Mouse (Mus musculus) intestine, embryonic 15.5 days (tissue): ENCODE results near the gene Plpp3. TPM values are rescaled to one million over a fixed set of nuclear protein-coding genes. Genes with fewer than 3 reads are reported as not detected.

Source experiments
- ATAC-seq: fragments of 200-750 bp; cut with Nextera tagmentation; 2 replicates; pipeline ENCODE4 v1.8.0; 2017; ENCODE audit warnings: moderate TSS enrichment, moderate library complexity
- H3K27ac ChIP-seq: fragments of 300-500 bp; sonication (generic); 2 replicates; pipeline ENCODE4 v1.5.1; 2015; ENCODE audit warnings: mild to moderate bottlenecking, inconsistent platforms
- H3K27me3 ChIP-seq: fragments of 300-500 bp; sonication (generic); replicated peaks from 2 replicates; pipeline ENCODE4 v1.6.1; 2015; ENCODE audit warnings: inconsistent platforms
- H3K36me3 ChIP-seq: fragments of 300-500 bp; sonication (generic); 2 replicates; pipeline ENCODE4 v1.6.1; 2015; ENCODE audit warnings: inconsistent platforms
- H3K4me1 ChIP-seq: fragments of 300-500 bp; sonication (generic); replicated peaks from 2 replicates; pipeline ENCODE4 v1.6.1; 2015; ENCODE audit warnings: inconsistent platforms
- H3K4me2 ChIP-seq: fragments of 300-500 bp; sonication (generic); replicated peaks from 2 replicates; pipeline ENCODE4 v1.6.1; 2015; ENCODE audit warnings: mild to moderate bottlenecking, inconsistent platforms
- H3K4me3 ChIP-seq: fragments of 300-500 bp; sonication (generic); replicated peaks from 2 replicates; pipeline ENCODE4 v1.5.1; 2015; ENCODE audit warnings: inconsistent platforms
- H3K9ac ChIP-seq: fragments of 300-500 bp; sonication (generic); 2 replicates; pipeline ENCODE4 v1.6.1; 2015; ENCODE audit warnings: inconsistent platforms
- H3K9me3 ChIP-seq: fragments of 300-500 bp; sonication (generic); 2 replicates; pipeline ENCODE4 v1.6.1; 2016; ENCODE audit warnings: inconsistent platforms
- WGBS: fragments of 180-500 bp; shearing (Covaris S2); methylation state at CpG from one replicate; pipeline ENCODE4 v1.1.7; 2015; 5-methylcytosine and 5-hydroxymethylcytosine counted together
- polyA plus RNA-seq: library from polyadenylated mRNA; unstranded; fragments of >200 nt; fragmentation: Nextera tagmentation; extraction: Ambion mirVana; gene quantifications from 2 replicates; pipeline ENCODE4 v1.2.1, GENCODE M21; 2015

Gene Plpp3
- polyA plus RNA-seq, 1 experiment from 2014 or later, result 41.2 TPM

- no peaks in the 10 kb centered on the region for H3K9me3 ChIP-seq
- WGBS, result 93% methylated on average over 6 of the region's 6 CpGs
- no peaks in the 10 kb centered on the region for H3K27me3 ChIP-seq
- H3K4me1 ChIP-seq, result 0 out of 2 replicates have a peak, but pooled peaks cover 4% of the 10 kb centered on the region
- H3K27ac ChIP-seq, result no peak overlapping the region
- no peaks in the 10 kb centered on the region for H3K36me3 ChIP-seq
- no peak overlapping the region for H3K9ac ChIP-seq
- ATAC-seq, result no peak
- H3K4me2 ChIP-seq, result no peak overlapping the region
- H3K4me3 ChIP-seq, result no peak overlapping the region
Measured at GRCm38 (mm10) chr4:105160470-105160869, 3.3 kb downstream of the Plpp3 start.

GRCm38 (mm10) chr4:105162014-105162413 is 4.9 kb downstream of the Plpp3 start:
- 78% methylated on average over 6 of the region's 6 CpGs for WGBS

GRCm38 (mm10) chr4:105162676-105163075 is 5.5 kb downstream of the Plpp3 start:
- Histone ChIP-seq H3K9me3 (no peaks in the 10 kb centered on the region), H3K27ac (no peak overlapping the region), H3K4me2 (no peak overlapping the region), H3K4me1 (0 out of 2 replicates have a peak, but pooled peaks cover 4% of the 10 kb centered on the region), H3K9ac (no peak overlapping the region), H3K36me3 (no peaks in the 10 kb centered on the region), H3K27me3 (no peaks in the 10 kb centered on the region), H3K4me3 (no peak overlapping the region)
- ATAC-seq, result no peak
- 73% methylated on average over 2 of the region's 2 CpGs for WGBS

More at GRCm38 (mm10) chr4:105162014-105162413, 4.9 kb downstream of the Plpp3 start:
- H3K4me2 ChIP-seq, result no peak overlapping the region
- ATAC-seq, result no peak
- no peaks in the 10 kb centered on the region for H3K9me3 ChIP-seq
- H3K27me3 ChIP-seq, result no peaks in the 10 kb centered on the region
- H3K4me1 ChIP-seq, result 0 out of 2 replicates have a peak, but pooled peaks cover 4% of the 10 kb centered on the region
- no peak overlapping the region for H3K27ac ChIP-seq
- no peak overlapping the region for H3K4me3 ChIP-seq
- H3K9ac ChIP-seq, result no peak overlapping the region
- no peaks in the 10 kb centered on the region for H3K36me3 ChIP-seq

GRCm38 (mm10) chr4:105163981-105164411 is 6.8 kb downstream of the Plpp3 start:
- Histone ChIP-seq H3K9me3 (no peaks in the 10 kb centered on the region), H3K4me1 (0 out of 2 replicates have a peak, but pooled peaks cover 8% of the 10 kb centered on the region), H3K9ac (no peak overlapping the region), H3K27me3 (no peaks in the 10 kb centered on the region), H3K4me3 (no peak overlapping the region), H3K27ac (no peak overlapping the region), H3K36me3 (no peaks in the 10 kb centered on the region), H3K4me2 (no peak overlapping the region)
- no peak for ATAC-seq
- 73% methylated on average over 4 of the region's 4 CpGs for WGBS

- H3K27ac ChIP-seq, result no peak overlapping the region
- H3K4me3 ChIP-seq, result no peak overlapping the region
- no peaks in the 10 kb centered on the region for H3K36me3 ChIP-seq
- H3K27me3 ChIP-seq, result no peaks in the 10 kb centered on the region
- ATAC-seq, result no peak
- WGBS, result 92% methylated on average over 6 of the region's 6 CpGs
- H3K9me3 ChIP-seq, result no peaks in the 10 kb centered on the region
- H3K4me2 ChIP-seq, result no peak overlapping the region
- H3K4me1 ChIP-seq, result 0 out of 2 replicates have a peak, but pooled peaks cover 3% of the 10 kb centered on the region
- H3K9ac ChIP-seq, result no peak overlapping the region
Measured at GRCm38 (mm10) chr4:105164952-105165351, 7.8 kb downstream of the Plpp3 start.

GRCm38 (mm10) chr4:105169093-105169571 is 12.0 kb downstream of the Plpp3 start:
- H3K9me3 ChIP-seq, result no peaks in the 10 kb centered on the region
- WGBS, result 64% methylated on average over 7 of the region's 7 CpGs
- no peak for ATAC-seq
- no peak overlapping the region for H3K9ac ChIP-seq
- no peak overlapping the region for H3K4me3 ChIP-seq
- no peak overlapping the region for H3K4me2 ChIP-seq
- H3K27me3 ChIP-seq, result no peaks in the 10 kb centered on the region
- 0 out of 2 replicates have a peak, but pooled peaks cover 3% of the 10 kb centered on the region for H3K4me1 ChIP-seq
- no peak overlapping the region for H3K27ac ChIP-seq
- no peaks in the 10 kb centered on the region for H3K36me3 ChIP-seq

GRCm38 (mm10) chr4:105169826-105170810 is 13.0 kb downstream of the Plpp3 start:
- Histone ChIP-seq H3K4me3 (no peak overlapping the region), H3K4me1 (0 out of 2 replicates have a peak, but pooled peaks cover 3% of the 10 kb centered on the region), H3K36me3 (no peaks in the 10 kb centered on the region), H3K9me3 (no peaks in the 10 kb centered on the region), H3K27ac (no peak overlapping the region), H3K4me2 (no peak overlapping the region), H3K27me3 (no peaks in the 10 kb centered on the region), H3K9ac (no peak overlapping the region)
- 74% methylated on average over 16 of the region's 16 CpGs for WGBS
- no peak for ATAC-seq

GRCm38 (mm10) chr4:105170811-105171401 is 13.8 kb downstream of the Plpp3 start:
- 0 out of 2 replicates have a peak, but pooled peaks cover 3% of the 10 kb centered on the region for H3K4me1 ChIP-seq
- no peak for ATAC-seq
- no peak overlapping the region for H3K9ac ChIP-seq
- no peak overlapping the region for H3K4me3 ChIP-seq
- no peak overlapping the region for H3K4me2 ChIP-seq
- no peaks in the 10 kb centered on the region for H3K36me3 ChIP-seq
- no peaks in the 10 kb centered on the region for H3K27me3 ChIP-seq
- 78% methylated on average over 9 of the region's 9 CpGs for WGBS
- H3K9me3 ChIP-seq, result no peaks in the 10 kb centered on the region
- no peak overlapping the region for H3K27ac ChIP-seq

- Histone ChIP-seq H3K4me3 (no peak overlapping the region), H3K27ac (no peak overlapping the region), H3K36me3 (no peaks in the 10 kb centered on the region), H3K9ac (no peak overlapping the region), H3K4me1 (0 out of 2 replicates have a peak, but pooled peaks cover 3% of the 10 kb centered on the region), H3K27me3 (no peaks in the 10 kb centered on the region), H3K9me3 (no peaks in the 10 kb centered on the region), H3K4me2 (no peak overlapping the region)
- no peak for ATAC-seq
- WGBS, result 80% methylated on average over 3 of the region's 3 CpGs
Measured at GRCm38 (mm10) chr4:105171432-105171831, 14.3 kb downstream of the Plpp3 start.

GRCm38 (mm10) chr4:105174778-105175177 is 17.6 kb downstream of the Plpp3 start:
- no peaks in the 10 kb centered on the region for H3K9me3 ChIP-seq
- no peak overlapping the region for H3K27ac ChIP-seq
- H3K4me1 ChIP-seq, result no peaks in the 10 kb centered on the region
- no peaks in the 10 kb centered on the region for H3K27me3 ChIP-seq
- no peak overlapping the region for H3K4me3 ChIP-seq
- H3K4me2 ChIP-seq, result no peak overlapping the region
- H3K9ac ChIP-seq, result no peak overlapping the region
- no peaks in the 10 kb centered on the region for H3K36me3 ChIP-seq
- ATAC-seq, result no peak
- WGBS, result 84% methylated on average over 4 of the region's 4 CpGs

GRCm38 (mm10) chr4:105175255-105176035 is 18.3 kb downstream of the Plpp3 start:
- Histone ChIP-seq H3K27me3 (no peaks in the 10 kb centered on the region), H3K36me3 (no peaks in the 10 kb centered on the region), H3K9ac (no peak overlapping the region), H3K9me3 (no peaks in the 10 kb centered on the region), H3K4me1 (no peaks in the 10 kb centered on the region), H3K27ac (no peak overlapping the region), H3K4me3 (no peak overlapping the region), H3K4me2 (no peak overlapping the region)
- no peak for ATAC-seq
- WGBS, result 77% methylated on average over 16 of the region's 16 CpGs
